ENCODE assay signal across 15 mouse cellular contexts in the genomic region with DNA sequence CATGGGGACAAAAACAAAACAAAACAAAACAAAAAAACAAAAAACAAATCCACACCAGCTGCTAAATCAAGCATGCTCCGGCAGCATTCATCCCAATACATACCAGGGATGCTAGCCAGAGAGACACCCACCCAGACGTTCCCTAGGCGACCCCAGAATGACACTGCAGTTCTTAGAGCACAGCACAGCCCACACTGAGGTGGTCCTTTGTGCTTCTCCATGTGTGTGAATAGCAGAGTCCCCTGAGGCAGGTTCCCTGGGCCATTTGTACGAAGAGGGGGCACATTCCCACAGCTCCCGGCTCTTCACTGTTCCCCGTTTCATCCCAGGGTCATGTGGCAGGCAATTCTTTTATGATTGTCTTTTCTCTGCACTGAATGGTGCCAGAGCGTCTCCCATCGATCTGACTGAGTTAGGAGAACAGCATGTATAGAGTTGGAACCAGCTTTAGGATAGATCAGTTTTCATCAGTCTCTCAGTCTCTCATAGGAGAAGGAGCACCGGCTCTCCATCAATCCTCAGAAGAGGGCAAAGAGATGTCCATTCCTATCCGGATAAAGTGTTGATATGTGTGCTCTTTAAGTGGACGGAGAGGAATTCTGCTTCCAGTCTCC.
A peak's percentile ranks its signal among the peaks of the same experiment; 100 is the strongest.
DNase-seq lines count a peak whose midpoint lies in the region; ATAC-seq and TF ChIP-seq lines count a peak whose summit lies in the region.
"Had no signal": no experiment of that assay in that cellular context is flagged by ENCODE, and none has a peak within 500 bp of the region (broad histone marks: within the 10 kb centered on the region; RNA-seq: fewer than 3 reads in every experiment).

No protein-coding gene starts in this region.

- DNase-seq in embryo, embryonic 10.5 days (ENCODE audit: low spot score): peak; percentile 76
- DNase-seq in cerebellum, postnatal 25 days: no peak
- no peak for DNase-seq in gastrocnemius, postnatal 36 days
- no peak for DNase-seq in layer of hippocampus, adult 18-20 months (ENCODE audit: low spot score in 2 of 2)
- DNase-seq: adrenal gland, postnatal 14 days; B cell, adult 2 months; thymus, postnatal 25 days had no signal

- TF ChIP-seq CTCF in ES-Bruce4 (IDR thresholded peaks at IDR 0.05; ENCODE audit: low read depth, low read length): no peak

- peak; percentile 66; the same call in 1 of the 2 replicates for ATAC-seq in forebrain, embryonic 15.5 days (replicated peaks)
- peak; percentile 62 for ATAC-seq in midbrain, embryonic 12.5 days (ENCODE audit: low FRiP score, low read depth)
- no peak for ATAC-seq in megakaryocyte, adult 5-6 weeks (ENCODE audit: poor library complexity, severe bottlenecking)
- ATAC-seq: lung, postnatal 0 days; Patski had no signal

- 15% methylated on average over 11 of the region's 11 CpGs for WGBS in forebrain, embryonic 15.5 days
- WGBS in midbrain, embryonic 12.5 days: 22% methylated on average over 11 of the region's 11 CpGs

- peak overlapping the region; percentile 68 for H3K27ac ChIP-seq in ES-Bruce4 (ENCODE audit: insufficient read depth, low read length)
- H3K27ac ChIP-seq in forebrain, embryonic 15.5 days (replicated peaks): no peak overlapping the region
- H3K27ac ChIP-seq in midbrain, embryonic 12.5 days (replicated peaks): peak overlapping the region; percentile 86
- H3K27ac ChIP-seq: kidney, embryonic 15.5 days had no signal

- no peaks in the 10 kb centered on the region for H3K36me3 ChIP-seq in ES-Bruce4 (ENCODE audit: control insufficient read depth, insufficient read depth, low read length, poor library complexity, severe bottlenecking)
- no peaks in the 10 kb centered on the region for H3K36me3 ChIP-seq in forebrain, embryonic 15.5 days
- no peaks in the 10 kb centered on the region for H3K36me3 ChIP-seq in midbrain, embryonic 12.5 days
- H3K36me3 ChIP-seq: embryonic facial prominence, embryonic 12.5 days; kidney, embryonic 15.5 days had no signal

- no peak overlapping the region for H3K4me3 ChIP-seq in ES-Bruce4 (ENCODE audit: low read depth, low read length)
- no peak overlapping the region for H3K4me3 ChIP-seq in forebrain, embryonic 15.5 days
- H3K4me3 ChIP-seq in midbrain, embryonic 12.5 days: no peak overlapping the region
- H3K4me3 ChIP-seq: embryonic facial prominence, embryonic 12.5 days; kidney, embryonic 15.5 days had no signal

- TF ChIP-seq POLR2A in ES-Bruce4 (IDR thresholded peaks at IDR 0.05; ENCODE audit: insufficient read depth, low read length): no peak

- H3K9me3 ChIP-seq in ES-Bruce4 (replicated peaks; ENCODE audit: control insufficient read depth, insufficient read depth, low read length, poor library complexity, severe bottlenecking): no peaks in the 10 kb centered on the region
- H3K9me3 ChIP-seq in forebrain, embryonic 15.5 days: no peaks in the 10 kb centered on the region
- no peaks in the 10 kb centered on the region for H3K9me3 ChIP-seq in midbrain, embryonic 12.5 days
- H3K9me3 ChIP-seq: embryonic facial prominence, embryonic 12.5 days; kidney, embryonic 15.5 days had no signal

- H3K9ac ChIP-seq in ES-Bruce4 (ENCODE audit: low read depth, poor library complexity, severe bottlenecking): no peak overlapping the region
- no peak overlapping the region for H3K9ac ChIP-seq in forebrain, embryonic 15.5 days (replicated peaks)
- H3K9ac ChIP-seq in midbrain, embryonic 12.5 days (replicated peaks): no peak overlapping the region
- H3K9ac ChIP-seq: embryonic facial prominence, embryonic 12.5 days; kidney, embryonic 15.5 days had no signal

- intact Hi-C loops in gastrocnemius, postnatal 36 days (cut with DNase I): no loop called here

- peaks cover 9% of the 10 kb centered on the region for H3K4me1 ChIP-seq in ES-Bruce4 (ENCODE audit: control insufficient read depth, insufficient read depth, low read length)
- peaks cover 20% of the 10 kb centered on the region for H3K4me1 ChIP-seq in forebrain, embryonic 15.5 days
- peaks cover 26% of the 10 kb centered on the region for H3K4me1 ChIP-seq in midbrain, embryonic 12.5 days

- peak; percentile 66 for TF ChIP-seq EP300 in ES-Bruce4 (IDR thresholded peaks at IDR 0.05; ENCODE audit: insufficient read depth, low read depth, low read length)

- no peaks in the 10 kb centered on the region for H3K27me3 ChIP-seq in ES-Bruce4 (ENCODE audit: control insufficient read depth, insufficient read depth, low read length, poor library complexity, severe bottlenecking)
- no peaks in the 10 kb centered on the region for H3K27me3 ChIP-seq in forebrain, embryonic 15.5 days
- no peaks in the 10 kb centered on the region for H3K27me3 ChIP-seq in midbrain, embryonic 12.5 days
- H3K27me3 ChIP-seq: embryonic facial prominence, embryonic 12.5 days; kidney, embryonic 15.5 days; Patski had no signal

- no peak overlapping the region for H3K4me2 ChIP-seq in forebrain, embryonic 15.5 days (replicated peaks)
- H3K4me2 ChIP-seq in midbrain, embryonic 12.5 days (replicated peaks): no peak overlapping the region
- H3K4me2 ChIP-seq: embryonic facial prominence, embryonic 12.5 days; kidney, embryonic 15.5 days had no signal
